Mouse (Mus musculus) heart, embryonic 13.5 days (tissue): Measurements from ENCODE around the gene Gm20390. TPM values are rescaled to one million over a fixed set of nuclear protein-coding genes. Genes with fewer than 3 reads are reported as not detected.
"Not testable (repeated sequence)": the region's sequence is repeated elsewhere in the genome, so short reads cannot be mapped to it uniquely, and the experiment has no call there.

Source experiments
- ATAC-seq: fragments of 200-750 bp; cut with Nextera tagmentation; 2 replicates; pipeline ENCODE4 v1.8.0; 2017; ENCODE audit warnings: moderate TSS enrichment; ENCODE audit not compliant: insufficient number of reproducible peaks, low FRiP score, low TSS enrichment; ENCODE audit errors: extremely low read depth
- H3K27ac ChIP-seq: fragments of 300-500 bp; sonication (generic); replicated peaks from 2 replicates; pipeline ENCODE4 v1.5.1; 2015; ENCODE audit warnings: moderate library complexity, mild to moderate bottlenecking, inconsistent platforms
- H3K27me3 ChIP-seq: fragments of 300-500 bp; sonication (generic); replicated peaks from 2 replicates; pipeline ENCODE4 v1.6.1; 2015; ENCODE audit warnings: mild to moderate bottlenecking, inconsistent platforms
- H3K36me3 ChIP-seq: fragments of 300-500 bp; sonication (generic); 2 replicates; pipeline ENCODE4 v1.6.1; 2015; ENCODE audit warnings: mild to moderate bottlenecking, inconsistent platforms
- H3K4me1 ChIP-seq: fragments of 300-500 bp; sonication (generic); 2 replicates; pipeline ENCODE4 v1.6.1; 2015; ENCODE audit warnings: inconsistent platforms
- H3K4me2 ChIP-seq: fragments of 300-500 bp; sonication (generic); 2 replicates; pipeline ENCODE4 v1.6.1; 2015; ENCODE audit warnings: inconsistent platforms, mild to moderate bottlenecking, moderate library complexity
- H3K4me3 ChIP-seq: fragments of 300-500 bp; sonication (generic); 2 replicates; pipeline ENCODE4 v1.5.1; 2015; ENCODE audit warnings: moderate library complexity, mild to moderate bottlenecking, inconsistent platforms
- H3K9ac ChIP-seq: fragments of 300-500 bp; sonication (generic); 2 replicates; pipeline ENCODE4 v1.6.1; 2015; ENCODE audit warnings: inconsistent platforms, mild to moderate bottlenecking, moderate library complexity
- H3K9me3 ChIP-seq: fragments of 300-500 bp; sonication (generic); 2 replicates; pipeline ENCODE4 v1.6.1; 2016; ENCODE audit warnings: inconsistent platforms
- WGBS: fragments of 180-500 bp; shearing (Covaris S2); methylation state at CpG from one replicate; pipeline ENCODE4 v1.1.7; 2015; ENCODE audit warnings: mixed read lengths; 5-methylcytosine and 5-hydroxymethylcytosine counted together
- polyA plus RNA-seq: library from polyadenylated mRNA; unstranded; fragments of >200 nt; fragmentation: Nextera tagmentation; extraction: Ambion mirVana; gene quantifications from 2 replicates; pipeline ENCODE4 v1.2.1, GENCODE M21; 2015

The Gm20390 gene
- polyA plus RNA-seq, 1 experiment from 2014 or later: 303 TPM

- H3K9ac ChIP-seq: no peak overlapping the region
- 46% methylated on average over 2 of the region's 2 CpGs for WGBS
- H3K9me3 ChIP-seq: no peaks in the 10 kb centered on the region
- no peak for ATAC-seq
- H3K36me3 ChIP-seq: peaks cover 72% of the 10 kb centered on the region
- no peak overlapping the region for H3K4me2 ChIP-seq
- H3K27me3 ChIP-seq: no peaks in the 10 kb centered on the region
- H3K27ac ChIP-seq: no peak overlapping the region
- no peak overlapping the region for H3K4me3 ChIP-seq
- H3K4me1 ChIP-seq: no peaks in the 10 kb centered on the region
Observed at GRCm38 (mm10) chr11:93940906-93941305, 27.2 kb downstream of the Gm20390 start.

- Histone ChIP-seq H3K4me2 (no peak overlapping the region), H3K9ac (no peak overlapping the region), H3K4me1 (no peaks in the 10 kb centered on the region), H3K4me3 (no peak overlapping the region), H3K36me3 (peaks cover 92% of the 10 kb centered on the region), H3K27ac (no peak overlapping the region), H3K27me3 (no peaks in the 10 kb centered on the region), H3K9me3 (no peaks in the 10 kb centered on the region)
- no peak for ATAC-seq
Observed at GRCm38 (mm10) chr11:93929106-93929505, 39.0 kb downstream of the Gm20390 start.

- H3K36me3 ChIP-seq: peaks cover 88% of the 10 kb centered on the region
- H3K9me3 ChIP-seq, H3K4me3 ChIP-seq, ATAC-seq, H3K27me3 ChIP-seq, H3K9ac ChIP-seq, H3K4me1 ChIP-seq, H3K4me2 ChIP-seq, H3K27ac ChIP-seq: not testable (repeated sequence)
- 82% methylated on average over 2 of the region's 2 CpGs for WGBS
Observed at GRCm38 (mm10) chr11:93915019-93915418, 53.1 kb downstream of the Gm20390 start.

- no peaks in the 10 kb centered on the region for H3K27me3 ChIP-seq
- peaks cover 89% of the 10 kb centered on the region for H3K36me3 ChIP-seq
- H3K9me3 ChIP-seq: no peaks in the 10 kb centered on the region
- H3K9ac ChIP-seq: no peak overlapping the region
- H3K4me1 ChIP-seq: no peaks in the 10 kb centered on the region
- H3K4me2 ChIP-seq: no peak overlapping the region
- no peak for ATAC-seq
- no peak overlapping the region for H3K4me3 ChIP-seq
- no peak overlapping the region for H3K27ac ChIP-seq
- 88% methylated on average over 3 of the region's 3 CpGs for WGBS
Observed at GRCm38 (mm10) chr11:93911603-93912002, 56.5 kb downstream of the Gm20390 start.

- Histone ChIP-seq H3K9me3 (no peaks in the 10 kb centered on the region), H3K27me3 (no peaks in the 10 kb centered on the region), H3K36me3 (peaks cover 84% of the 10 kb centered on the region), H3K27ac (no peak overlapping the region), H3K4me1 (no peaks in the 10 kb centered on the region), H3K4me2 (no peak overlapping the region), H3K4me3 (no peak overlapping the region), H3K9ac (no peak overlapping the region)
- WGBS: 84% methylated on average over 9 of the region's 9 CpGs
- no peak for ATAC-seq
Observed at GRCm38 (mm10) chr11:93908829-93909228, 59.3 kb downstream of the Gm20390 start.

DNA sequence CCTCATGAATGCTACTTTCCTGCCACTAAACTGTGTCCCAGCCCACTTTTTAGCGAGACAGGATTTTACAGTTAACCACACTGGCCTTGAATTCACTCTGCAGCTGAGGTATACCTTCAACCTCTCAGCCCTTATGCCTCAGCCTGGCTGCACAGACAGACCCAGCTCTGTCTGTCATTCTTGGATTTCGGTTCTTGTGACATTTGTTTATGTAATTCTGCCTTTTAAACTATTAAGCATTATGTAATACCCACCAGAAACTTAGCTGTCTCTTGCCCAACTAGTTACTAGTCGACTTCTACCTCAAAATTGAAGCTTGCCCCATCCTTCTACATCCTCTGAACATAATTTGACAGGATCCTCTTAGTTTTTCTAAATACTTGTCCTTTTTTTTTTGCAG lies 60.3 kb downstream of the Gm20390 start:
- no peaks in the 10 kb centered on the region for H3K4me1 ChIP-seq
- H3K9ac ChIP-seq: no peak overlapping the region
- no peaks in the 10 kb centered on the region for H3K27me3 ChIP-seq
- no peaks in the 10 kb centered on the region for H3K9me3 ChIP-seq
- H3K4me3 ChIP-seq: no peak overlapping the region
- H3K4me2 ChIP-seq: no peak overlapping the region
- WGBS: 83% methylated on average over 3 of the region's 3 CpGs
- H3K27ac ChIP-seq: no peak overlapping the region
- H3K36me3 ChIP-seq: peaks cover 77% of the 10 kb centered on the region
- ATAC-seq: no peak

DNA sequence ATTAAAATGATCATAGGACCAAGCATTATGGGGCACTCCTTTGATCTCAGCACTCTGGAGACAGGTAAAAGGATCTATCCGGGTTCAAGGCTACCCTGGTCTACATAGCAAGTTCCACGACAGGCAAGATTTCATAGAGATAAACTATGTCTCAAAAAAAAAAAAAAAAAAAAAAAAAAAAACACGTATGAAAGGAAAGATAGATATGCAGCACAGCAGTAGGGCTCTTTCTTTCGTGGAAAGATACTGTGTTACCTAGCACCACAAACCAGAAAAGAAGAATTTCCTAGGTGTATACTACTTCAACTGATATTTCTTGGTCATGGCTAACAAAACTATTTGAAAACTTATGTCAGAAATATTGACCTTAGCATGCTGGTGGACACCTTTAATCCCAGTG lies 61.3 kb downstream of the Gm20390 start:
- WGBS: 79% methylated on average over 4 of the region's 4 CpGs
- no peaks in the 10 kb centered on the region for H3K9me3 ChIP-seq
- no peak for ATAC-seq
- H3K27me3 ChIP-seq: no peaks in the 10 kb centered on the region
- H3K4me2 ChIP-seq: no peak overlapping the region
- H3K27ac ChIP-seq: no peak overlapping the region
- no peak overlapping the region for H3K4me3 ChIP-seq
- no peaks in the 10 kb centered on the region for H3K4me1 ChIP-seq
- no peak overlapping the region for H3K9ac ChIP-seq
- peaks cover 69% of the 10 kb centered on the region for H3K36me3 ChIP-seq

Other genes starting within 250 kb of the Gm20390 start
- 17.0 and 18.3 TPM in 2 replicates for gene Utp18, start 82.5 kb downstream of the Gm20390 start, polyA plus RNA-seq
- 17.1 and 17.5 TPM in 2 replicates for gene Mbtd1, start 82.4 kb downstream of the Gm20390 start, polyA plus RNA-seq
- 325 and 357 TPM in 2 replicates for gene Nme2, start 12.0 kb downstream of the Gm20390 start, polyA plus RNA-seq
- 112 and 120 TPM in 2 replicates for gene Nme1, start 228 bp upstream of the Gm20390 start, polyA plus RNA-seq
- 29.7 and 31.4 TPM in 2 replicates for gene Spag9, start 27.8 kb upstream of the Gm20390 start, polyA plus RNA-seq
- gene Tob1, start 243.2 kb upstream of the Gm20390 start, polyA plus RNA-seq: 26.1 and 29.9 TPM in 2 replicates